Mouse (Mus musculus) midbrain, embryonic 12.5 days (tissue): ENCODE data around the gene Pcf11. TPM values are rescaled to one million over a fixed set of nuclear protein-coding genes. Genes with fewer than 3 reads are reported as not detected.

ENCODE experiments used
- ATAC-seq: fragments of 200-750 bp; cut with Nextera tagmentation; 2 replicates; pipeline ENCODE4 v1.8.0; 2017; ENCODE audit warnings: low read depth, moderate TSS enrichment, moderate library complexity; ENCODE audit not compliant: low FRiP score
- H3K27ac ChIP-seq: fragments of 300-500 bp; sonication (generic); replicated peaks from 2 replicates; pipeline ENCODE4 v1.5.1; 2016; ENCODE audit warnings: mild to moderate bottlenecking
- H3K27me3 ChIP-seq: fragments of 300-500 bp; sonication (generic); 2 replicates; pipeline ENCODE4 v1.6.1; 2016; ENCODE audit warnings: mild to moderate bottlenecking
- H3K36me3 ChIP-seq: fragments of 300-500 bp; sonication (generic); 2 replicates; pipeline ENCODE4 v1.6.1; 2016
- H3K4me1 ChIP-seq: fragments of 300-500 bp; sonication (generic); 2 replicates; pipeline ENCODE4 v1.6.1; 2016
- H3K4me2 ChIP-seq: fragments of 300-500 bp; sonication (generic); replicated peaks from 2 replicates; pipeline ENCODE4 v1.6.1; 2016; ENCODE audit warnings: mild to moderate bottlenecking, moderate library complexity
- H3K4me3 ChIP-seq: fragments of 300-500 bp; sonication (generic); 2 replicates; pipeline ENCODE4 v1.5.1; 2016; ENCODE audit warnings: mild to moderate bottlenecking
- H3K9ac ChIP-seq: fragments of 300-500 bp; sonication (generic); replicated peaks from 2 replicates; pipeline ENCODE4 v1.6.1; 2016; ENCODE audit warnings: mild to moderate bottlenecking, moderate library complexity
- H3K9me3 ChIP-seq: fragments of 300-500 bp; sonication (generic); 2 replicates; pipeline ENCODE4 v1.6.1; 2016; ENCODE audit warnings: mild to moderate bottlenecking
- WGBS: fragments of 180-500 bp; shearing (Covaris S2); methylation state at CpG from one replicate; pipeline ENCODE4 v1.1.7; 2016; 5-methylcytosine and 5-hydroxymethylcytosine counted together
- polyA plus RNA-seq: library from polyadenylated mRNA; unstranded; fragments of >200 nt; fragmentation: Nextera tagmentation; extraction: Ambion mirVana; gene quantifications from 2 replicates; pipeline ENCODE4 v1.2.1, GENCODE M21; 2016

Pcf11 gene
- polyA plus RNA-seq, 1 experiment from 2014 or later, result 33.1 TPM

GRCm38 (mm10) chr7:92630167-92630566 is 39.6 kb downstream of the Pcf11 start:
- H3K27me3 ChIP-seq, result no peaks in the 10 kb centered on the region
- no peak overlapping the region for H3K27ac ChIP-seq
- no peak overlapping the region for H3K4me2 ChIP-seq
- no peaks in the 10 kb centered on the region for H3K9me3 ChIP-seq
- ATAC-seq, result no peak
- H3K9ac ChIP-seq, result no peak overlapping the region
- H3K4me1 ChIP-seq, result no peaks in the 10 kb centered on the region
- no peaks in the 10 kb centered on the region for H3K36me3 ChIP-seq
- H3K4me3 ChIP-seq, result no peak overlapping the region
- WGBS, result 45% methylated on average over 2 of the region's 2 CpGs

- ATAC-seq, result no peak
- Histone ChIP-seq H3K4me2 (no peak overlapping the region), H3K36me3 (no peaks in the 10 kb centered on the region), H3K4me3 (no peak overlapping the region), H3K9ac (no peak overlapping the region), H3K27ac (no peak overlapping the region), H3K9me3 (no peaks in the 10 kb centered on the region), H3K4me1 (no peaks in the 10 kb centered on the region), H3K27me3 (no peaks in the 10 kb centered on the region)
- 69% methylated on average over 2 of the region's 2 CpGs for WGBS
Observed at GRCm38 (mm10) chr7:92624488-92624887, 45.2 kb downstream of the Pcf11 start.

DNA sequence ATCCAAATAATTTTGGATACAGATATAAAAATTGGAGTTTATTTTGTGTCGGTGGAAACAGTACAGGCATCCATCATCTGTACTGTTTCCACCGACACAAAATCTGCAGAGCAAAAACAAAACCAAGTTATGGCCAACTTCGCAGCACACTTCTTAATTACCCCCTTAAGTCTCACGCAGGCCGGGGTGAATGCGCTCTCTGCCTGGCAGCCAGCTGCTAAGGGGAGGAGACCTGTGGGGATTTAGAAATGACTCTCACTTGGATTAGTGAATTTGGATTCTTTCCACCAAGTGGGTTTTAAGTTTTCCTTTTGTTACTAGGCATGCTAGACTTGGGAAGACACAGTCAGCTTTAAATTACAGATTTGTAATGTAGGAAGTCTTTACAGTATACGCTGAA is 58.9 kb downstream of the Pcf11 start:
- no peaks in the 10 kb centered on the region for H3K9me3 ChIP-seq
- no peaks in the 10 kb centered on the region for H3K27me3 ChIP-seq
- H3K27ac ChIP-seq, result no peak overlapping the region
- 53% methylated on average over 7 of the region's 7 CpGs for WGBS
- no peak for ATAC-seq
- no peak overlapping the region for H3K9ac ChIP-seq
- no peak overlapping the region for H3K4me2 ChIP-seq
- H3K4me3 ChIP-seq, result no peak overlapping the region
- H3K4me1 ChIP-seq, result no peaks in the 10 kb centered on the region
- peaks cover 4% of the 10 kb centered on the region; the same call in 1 of the 2 replicates for H3K36me3 ChIP-seq

GRCm38 (mm10) chr7:92604961-92605360 is 64.8 kb downstream of the Pcf11 start:
- Histone ChIP-seq H3K4me1 (no peaks in the 10 kb centered on the region), H3K27me3 (no peaks in the 10 kb centered on the region), H3K9ac (no peak overlapping the region), H3K4me3 (no peak overlapping the region), H3K36me3 (peaks cover 10% of the 10 kb centered on the region), H3K27ac (no peak overlapping the region), H3K4me2 (no peak overlapping the region), H3K9me3 (no peaks in the 10 kb centered on the region)
- 98% methylated on average over 7 of the region's 7 CpGs for WGBS
- no peak for ATAC-seq

Other genes starting within 250 kb of the Pcf11 start
- 83.8 and 84.4 TPM in 2 replicates for gene Ccdc90b, start 108.8 kb downstream of the Pcf11 start, polyA plus RNA-seq
- gene Ankrd42, start 32.8 kb downstream of the Pcf11 start, polyA plus RNA-seq, result 12.6 and 12.7 TPM in 2 replicates
- 19.8 and 20.3 TPM in 2 replicates for gene Rab30, start 71.7 kb upstream of the Pcf11 start, polyA plus RNA-seq
- gene Ddias, start 204.3 kb upstream of the Pcf11 start, polyA plus RNA-seq, result 17.1 and 19.3 TPM in 2 replicates
- 19.5 and 20.7 TPM in 2 replicates for gene Prcp, start 204.5 kb upstream of the Pcf11 start, polyA plus RNA-seq